Mouse (Mus musculus) small intestine, adult 2 months (tissue): ENCODE measurements around the gene Mat1a. TPM values are rescaled to one million over a fixed set of nuclear protein-coding genes. Genes with fewer than 3 reads are reported as not detected.
A peak's percentile ranks its signal among the peaks of the same experiment; 100 is the strongest.

ENCODE experiments used
- H3K27ac ChIP-seq: fragments of 200-500 bp; 2 replicates; pipeline ENCODE4 v1.5.1; 2012; ENCODE audit warnings: low read depth, low read length, control low read depth, inconsistent platforms; ENCODE audit not compliant: insufficient read depth
- H3K27me3 ChIP-seq: fragments of 200-500 bp; 2 replicates; pipeline ENCODE4 v1.6.1; 2012; ENCODE audit warnings: mild to moderate bottlenecking, moderate library complexity, low read length, inconsistent platforms; ENCODE audit not compliant: control insufficient read depth, insufficient read depth
- H3K36me3 ChIP-seq: fragments of 200-500 bp; 2 replicates; pipeline ENCODE4 v1.6.1; 2012; ENCODE audit warnings: mild to moderate bottlenecking, low read length, control low read depth, inconsistent platforms; ENCODE audit not compliant: control insufficient read depth, insufficient read depth
- H3K4me1 ChIP-seq: fragments of 200-500 bp; 2 replicates; pipeline ENCODE4 v1.6.1; 2012; ENCODE audit warnings: low read length, inconsistent platforms, mixed read lengths; ENCODE audit not compliant: control insufficient read depth, insufficient read depth, insufficient read length
- H3K4me3 ChIP-seq: fragments of 200-500 bp; 2 replicates; pipeline ENCODE4 v1.5.1; 2012; ENCODE audit warnings: low read depth, mild to moderate bottlenecking, control low read depth, inconsistent platforms, low read length, moderate library complexity
- CTCF ChIP-seq: fragments of 200-500 bp; IDR thresholded peaks from 2 replicates; pipeline ENCODE4 v1.5.1; 2012; ENCODE audit warnings: low read depth, mild to moderate bottlenecking, control low read depth, inconsistent platforms, low read length, moderate library complexity, mixed read lengths; ENCODE audit not compliant: insufficient replicate concordance, insufficient read length; ENCODE audit errors: extremely low read depth
- POLR2A ChIP-seq: fragments of 200-500 bp; IDR thresholded peaks from 2 replicates; pipeline ENCODE4 v1.6.1; 2012; ENCODE audit warnings: low read depth, mild to moderate bottlenecking, control low read depth, inconsistent platforms, low read length, moderate library complexity
- WGBS: fragments of 180-500 bp; shearing (Covaris S2); methylation state at CpG from one replicate; pipeline ENCODE4 v1.1.7; 2018; 5-methylcytosine and 5-hydroxymethylcytosine counted together
- polyA plus RNA-seq: library from polyadenylated mRNA; depleted of rRNA; stranded (reverse); fragments of >200 nt; gene quantifications from 2 replicates; pipeline ENCODE4 v1.2.3, GENCODE M21; 2012; rRNA removed

Gene Mat1a
- 2.5 TPM in 1 of 2 replicates, not detected in the other for polyA plus RNA-seq

DNA sequence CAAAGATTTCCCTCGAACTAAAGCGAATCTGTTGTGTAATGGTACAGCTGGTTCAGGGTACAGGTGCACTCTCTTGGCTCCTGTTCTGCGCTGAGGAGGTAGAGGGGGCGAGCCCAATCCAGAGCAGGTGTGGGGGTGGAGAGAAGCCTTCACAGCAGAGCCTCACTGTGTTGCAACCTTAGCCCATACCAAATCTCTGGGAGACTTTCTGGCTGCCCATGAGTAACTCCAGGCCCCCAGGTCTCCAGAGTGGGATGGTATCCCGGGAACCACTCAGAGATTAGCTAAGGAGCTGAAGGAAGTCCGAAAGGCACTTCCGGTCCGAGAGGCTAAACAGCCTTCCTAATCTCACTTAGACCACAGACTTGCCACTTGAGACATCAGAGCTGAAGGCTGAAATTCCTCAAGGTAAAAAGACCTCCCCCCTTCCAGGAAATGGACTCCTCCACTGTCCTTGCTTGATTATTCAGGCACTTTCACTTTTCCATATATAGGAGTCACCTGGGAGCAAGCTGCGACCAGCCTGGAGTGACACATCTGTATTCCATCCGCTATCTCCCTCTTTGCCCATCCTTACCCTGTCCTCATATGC, at the start of gene Mat1a:
Mat1a (plus strand) TSS at position 183 of the 592 bp plus-strand sequence.
- no peaks in the 10 kb centered on the region for H3K27me3 ChIP-seq
- no peaks in the 10 kb centered on the region for H3K36me3 ChIP-seq
- no peaks in the 10 kb centered on the region for H3K4me1 ChIP-seq
- no peak within 1 kb of the TSS for H3K27ac ChIP-seq
- 50% methylated on average over 10 of the region's 10 CpGs for WGBS
- TF ChIP-seq POLR2A (no peak), CTCF (no peak)
- 0 out of 2 replicates have a peak within 1 kb of the TSS, but pooled peaks have one; percentile 3 for H3K4me3 ChIP-seq

DNA sequence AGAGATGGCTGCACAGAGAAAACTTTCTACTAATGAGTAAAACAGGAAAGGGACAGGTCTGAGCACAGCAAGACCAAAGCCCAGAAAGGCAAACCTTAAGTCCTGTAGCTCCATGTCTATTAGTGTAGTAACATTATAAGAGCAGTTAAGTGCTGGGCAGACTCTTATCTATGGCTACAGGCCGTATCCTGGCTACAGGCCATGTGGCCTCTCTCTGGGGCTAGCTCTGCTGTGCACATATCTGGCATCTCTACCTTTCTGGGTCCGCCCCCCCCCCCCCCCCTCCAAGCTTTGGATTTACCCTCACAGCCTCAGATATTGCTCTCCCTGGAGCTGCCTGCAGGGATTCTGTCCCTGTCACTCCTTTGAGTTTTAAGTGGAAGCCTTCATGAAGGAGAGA, 39.7 kb upstream of the Mat1a start:
- Histone ChIP-seq H3K4me1 (no peaks in the 10 kb centered on the region), H3K27ac (no peak overlapping the region), H3K4me3 (no peak overlapping the region), H3K27me3 (no peaks in the 10 kb centered on the region), H3K36me3 (no peaks in the 10 kb centered on the region)
- WGBS: 6% methylated on average over 2 of the region's 2 CpGs
- TF ChIP-seq POLR2A (no peak), CTCF (no peak)

DNA sequence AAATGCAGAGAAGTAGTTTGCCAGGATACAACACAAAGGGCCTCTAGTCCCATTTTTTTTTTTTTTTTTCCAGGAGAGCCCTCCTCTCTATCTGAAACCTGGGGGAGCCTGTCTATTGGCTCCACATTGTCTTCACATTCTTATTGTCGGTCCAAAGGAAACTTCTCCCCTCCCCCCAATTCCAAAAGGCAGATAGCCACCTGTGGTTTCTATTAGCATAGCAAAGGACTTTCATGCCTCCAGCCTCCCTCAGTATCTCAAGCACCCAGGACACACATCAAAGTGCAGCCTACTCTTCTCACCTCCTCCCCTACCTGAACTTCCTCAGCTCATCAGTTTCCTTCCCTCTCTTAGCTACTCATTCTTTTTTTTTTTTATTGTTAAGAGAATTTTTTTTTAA, 38.4 kb upstream of the Mat1a start:
- Histone ChIP-seq H3K27ac (no peak overlapping the region), H3K27me3 (no peaks in the 10 kb centered on the region), H3K4me1 (no peaks in the 10 kb centered on the region), H3K4me3 (no peak overlapping the region), H3K36me3 (no peaks in the 10 kb centered on the region)
- no peak for TF ChIP-seq CTCF
- no peak for TF ChIP-seq POLR2A
- WGBS: 29% methylated on average over 1 of the region's 1 CpGs

DNA sequence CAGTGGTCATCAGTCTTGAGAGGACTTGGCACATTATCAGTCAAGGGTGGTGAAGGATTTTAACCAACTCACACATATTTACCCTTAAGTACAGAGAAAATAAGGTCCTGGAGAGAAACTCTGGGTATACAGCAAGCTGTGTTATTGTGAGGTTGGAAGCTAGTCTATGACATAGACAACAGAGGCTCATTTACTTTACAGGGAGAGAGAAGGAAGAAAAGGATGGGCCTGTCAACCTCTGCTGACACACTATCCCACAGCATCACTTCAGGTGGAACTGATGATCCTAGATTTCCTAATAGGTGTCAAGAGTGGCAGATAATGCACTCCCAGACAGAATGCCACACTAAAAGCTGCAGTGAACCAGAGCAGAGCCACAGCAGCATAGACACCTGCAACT, 35.7 kb upstream of the Mat1a start, which contains the start of gene Dydc2:
Dydc2 (minus strand) TSS at position 101 of the 400 bp plus-strand sequence.
- H3K4me1 ChIP-seq: no peaks in the 10 kb centered on the region
- H3K4me3 ChIP-seq: no peak within 1 kb of the TSS
- TF ChIP-seq CTCF: no peak
- no peak for TF ChIP-seq POLR2A
- H3K27ac ChIP-seq: no peak within 1 kb of the TSS
- no peaks in the 10 kb centered on the region for H3K36me3 ChIP-seq
- H3K27me3 ChIP-seq: no peaks in the 10 kb centered on the region

DNA sequence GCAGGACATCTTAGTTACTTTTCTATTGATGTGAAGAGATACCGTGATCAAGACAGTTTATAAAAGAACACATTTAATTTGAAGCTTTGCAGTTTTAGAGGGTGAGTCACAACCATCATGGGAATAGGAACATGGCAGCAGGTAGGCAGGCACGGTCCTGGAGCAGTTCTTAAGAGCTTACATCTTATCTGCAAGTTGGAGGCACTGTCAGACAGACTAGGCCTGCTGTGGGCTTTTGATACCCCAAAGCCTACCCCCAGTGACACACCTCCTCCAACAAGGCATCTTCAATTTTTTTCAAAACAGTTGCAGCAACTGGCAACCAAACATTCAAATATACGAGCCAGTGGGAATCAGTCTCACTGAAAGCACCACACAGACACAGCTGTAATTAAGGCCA, 34.5 kb upstream of the Mat1a start:
- Histone ChIP-seq H3K27ac (no peak overlapping the region), H3K4me1 (no peaks in the 10 kb centered on the region), H3K27me3 (no peaks in the 10 kb centered on the region), H3K36me3 (no peaks in the 10 kb centered on the region), H3K4me3 (no peak overlapping the region)
- WGBS: 72% methylated on average over 3 of the region's 3 CpGs
- TF ChIP-seq POLR2A: no peak

DNA sequence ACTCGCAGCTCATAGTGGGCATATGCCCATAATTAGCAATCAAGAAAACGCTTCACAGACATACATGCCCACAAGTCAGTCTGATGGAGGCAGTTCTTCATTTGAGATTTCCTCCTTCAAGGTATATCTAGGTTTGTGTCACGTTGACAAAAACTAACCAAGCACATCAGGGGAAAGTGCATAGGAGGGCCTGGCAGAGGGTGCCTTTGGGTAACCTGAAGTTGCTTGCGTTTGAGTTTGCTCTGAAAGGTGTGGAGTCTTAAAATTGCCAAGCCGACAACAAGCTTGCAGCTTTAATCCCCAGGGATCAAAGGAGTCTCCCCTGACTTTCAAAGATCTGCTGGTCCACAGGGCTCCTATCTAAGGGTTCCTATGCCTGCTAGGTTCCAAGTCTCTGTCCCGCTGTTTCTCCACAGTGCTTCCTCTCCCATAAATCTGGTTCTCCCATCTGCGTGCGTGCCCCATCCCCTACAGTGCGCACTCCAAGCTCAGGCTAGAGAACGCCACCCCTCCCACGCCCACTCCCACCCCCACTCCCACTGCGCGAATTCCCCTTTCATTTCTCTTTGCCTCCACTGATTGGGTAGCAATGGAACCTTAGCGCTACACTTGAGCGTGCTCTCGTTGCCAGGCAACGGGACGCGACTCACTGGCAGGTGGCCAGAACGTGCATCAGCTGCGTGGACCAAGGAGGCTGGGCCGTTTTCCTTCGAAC, 32.4 kb upstream of the Mat1a start, which contains the start of gene Dydc1:
Dydc1 (plus strand) TSS at position 683 of the 715 bp plus-strand sequence.
- no peaks in the 10 kb centered on the region for H3K36me3 ChIP-seq
- 13% methylated on average over 23 of the region's 23 CpGs for WGBS
- H3K27ac ChIP-seq: no peak within 1 kb of the TSS
- TF ChIP-seq CTCF (no peak), POLR2A (no peak)
- peak within 1 kb of the TSS; percentile 14 for H3K4me3 ChIP-seq
- no peaks in the 10 kb centered on the region for H3K4me1 ChIP-seq
- H3K27me3 ChIP-seq: no peaks in the 10 kb centered on the region

DNA sequence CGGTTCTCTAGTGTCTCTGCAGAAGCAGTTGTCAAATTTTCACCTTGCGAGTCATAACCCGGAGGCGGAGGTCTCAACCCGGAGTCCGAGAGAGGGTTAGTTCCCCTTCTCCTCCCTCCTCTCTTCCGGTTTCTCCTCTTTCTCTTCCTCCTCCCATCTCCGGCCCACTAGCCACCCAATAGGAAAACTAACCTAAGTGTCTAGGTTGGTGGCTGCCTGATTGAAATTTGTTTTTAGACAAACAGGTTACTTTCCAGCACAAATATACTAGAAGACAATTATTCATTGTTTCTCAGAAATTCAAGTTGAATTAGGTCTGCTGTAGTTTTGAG, 31.9 kb upstream of the Mat1a start:
- Histone ChIP-seq H3K4me3 (peak overlapping the region; percentile 14), H3K36me3 (no peaks in the 10 kb centered on the region), H3K4me1 (no peaks in the 10 kb centered on the region), H3K27ac (no peak overlapping the region), H3K27me3 (no peaks in the 10 kb centered on the region)
- WGBS: 4% methylated on average over 8 of the region's 8 CpGs
- TF ChIP-seq CTCF: no peak
- TF ChIP-seq POLR2A: no peak
